Mouse (Mus musculus) thymus, adult 2 months (tissue): ENCODE results near the gene Sema4g.

Source experiments
- CTCF ChIP-seq: fragments of 200-500 bp; IDR thresholded peaks from 2 replicates; pipeline ENCODE4 v1.5.1; 2012; ENCODE audit warnings: mild to moderate bottlenecking, control low read depth, low read length, moderate library complexity, borderline replicate concordance; ENCODE audit not compliant: control insufficient read depth, poor library complexity, insufficient read depth; ENCODE audit errors: extremely low read depth
- POLR2A ChIP-seq: fragments of 200-500 bp; IDR thresholded peaks from 2 replicates; pipeline ENCODE4 v1.6.1; 2012; ENCODE audit warnings: mild to moderate bottlenecking, low read length, control low read depth, moderate library complexity; ENCODE audit not compliant: control insufficient read depth, poor library complexity, insufficient read depth; ENCODE audit errors: extremely low read depth

DNA sequence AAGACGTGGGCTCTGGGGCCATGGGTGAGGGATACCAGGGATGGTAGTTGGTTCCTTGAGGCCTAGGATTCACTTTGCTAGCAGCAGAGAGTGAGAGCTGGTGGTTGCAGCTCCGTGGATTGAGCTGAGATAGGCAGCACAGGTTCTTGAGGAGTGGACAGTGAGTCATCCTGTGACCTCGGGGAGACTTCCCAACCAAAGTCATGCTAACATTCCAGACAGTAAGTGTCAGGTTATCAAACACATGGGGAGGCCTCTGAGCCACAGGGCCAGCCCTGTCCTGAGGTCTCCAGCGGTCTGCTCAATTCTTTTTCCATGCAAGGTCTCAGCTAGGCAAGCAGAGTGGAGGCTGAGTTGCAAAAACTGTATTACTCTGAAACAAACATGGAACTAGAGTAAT, 21.7 kb downstream of the Sema4g start:
- no peak for TF ChIP-seq CTCF
- TF ChIP-seq POLR2A = no peak
